21 mouse cellular contexts compared by ENCODE assay signal in the genomic region with DNA sequence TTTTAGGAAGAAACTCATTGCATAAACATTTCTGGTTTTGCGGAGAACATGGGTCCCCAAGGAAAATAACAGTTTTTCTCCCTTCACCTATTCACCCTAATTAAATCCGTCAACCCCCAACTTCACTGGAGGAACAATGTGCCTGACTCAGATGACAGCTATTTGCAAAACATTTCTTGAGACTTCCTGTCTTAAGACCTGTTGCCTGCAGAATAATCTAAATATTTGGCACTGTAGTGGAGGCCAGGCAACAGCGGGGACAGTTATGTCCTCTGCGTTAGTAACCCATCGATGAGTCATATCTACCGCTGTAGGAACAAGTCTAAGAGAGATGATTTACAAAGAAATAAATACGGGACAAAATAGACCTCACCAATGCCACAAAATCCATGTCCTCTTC. TPM values are rescaled to one million over a fixed set of nuclear protein-coding genes. Genes with fewer than 3 reads are reported as not detected.
DNase-seq lines count a peak whose midpoint lies in the region; ATAC-seq and TF ChIP-seq lines count a peak whose summit lies in the region.
"Had no signal": no experiment of that assay in that cellular context is flagged by ENCODE, and none has a peak within 500 bp of the region (broad histone marks: within the 10 kb centered on the region; RNA-seq: fewer than 3 reads in every experiment).

No protein-coding gene starts in this region.

- no peak for TF ChIP-seq CTCF in embryonic fibroblast, embryonic 13.5 days (IDR thresholded peaks at IDR 0.05; ENCODE audit: borderline replicate concordance, insufficient read depth, low read length)

- no peaks in the 10 kb centered on the region for H3K27me3 ChIP-seq in intestine, embryonic 15.5 days (replicated peaks)
- no peaks in the 10 kb centered on the region for H3K27me3 ChIP-seq in intestine, embryonic 16.5 days (replicated peaks; ENCODE audit: control insufficient read depth, insufficient read depth, low read length)
- no peaks in the 10 kb centered on the region for H3K27me3 ChIP-seq in hindbrain, embryonic 11.5 days (ENCODE audit: control insufficient read depth, insufficient read depth, low read length)
- no peaks in the 10 kb centered on the region for H3K27me3 ChIP-seq in midbrain, embryonic 11.5 days (ENCODE audit: control insufficient read depth, insufficient read depth, low read length)
- H3K27me3 ChIP-seq: embryonic facial prominence, embryonic 13.5 days; forebrain, embryonic 15.5 days; heart, embryonic 15.5 days; midbrain, embryonic 12.5 days had no signal

- no peaks in the 10 kb centered on the region for H3K36me3 ChIP-seq in intestine, embryonic 15.5 days
- no peaks in the 10 kb centered on the region for H3K36me3 ChIP-seq in intestine, embryonic 16.5 days (ENCODE audit: control insufficient read depth, insufficient read depth, low read length)
- no peaks in the 10 kb centered on the region for H3K36me3 ChIP-seq in hindbrain, embryonic 11.5 days (ENCODE audit: control insufficient read depth, insufficient read depth, low read length)
- H3K36me3 ChIP-seq in midbrain, embryonic 11.5 days (ENCODE audit: control insufficient read depth, insufficient read depth, low read length) = no peaks in the 10 kb centered on the region
- H3K36me3 ChIP-seq: embryonic facial prominence, embryonic 13.5 days; forebrain, embryonic 15.5 days; heart, embryonic 15.5 days; hindbrain, embryonic 10.5 days; limb, embryonic 10.5 days; midbrain, embryonic 12.5 days had no signal

- no peak overlapping the region for H3K4me2 ChIP-seq in intestine, embryonic 15.5 days (replicated peaks)
- no peak overlapping the region for H3K4me2 ChIP-seq in intestine, embryonic 16.5 days (ENCODE audit: low read depth, low read length)
- no peak overlapping the region for H3K4me2 ChIP-seq in hindbrain, embryonic 11.5 days (replicated peaks; ENCODE audit: low read depth, low read length)
- H3K4me2 ChIP-seq in midbrain, embryonic 11.5 days = no peak overlapping the region
- H3K4me2 ChIP-seq: embryonic facial prominence, embryonic 13.5 days; forebrain, embryonic 15.5 days; heart, embryonic 15.5 days; liver, embryonic 11.5 days; midbrain, embryonic 12.5 days had no signal

- peak; percentile 12 to 45 for DNase-seq in lung, adult 18-20 months
- no peak for DNase-seq in lung, postnatal 10 days
- peak; percentile 85 for DNase-seq in 416B (ENCODE audit: low read depth)
- no peak for DNase-seq in hindbrain, embryonic 11.5 days (ENCODE audit: low spot score)
- no peak for DNase-seq in midbrain, embryonic 11.5 days (ENCODE audit: low spot score, missing footprints)
- DNase-seq: cerebellum, adult 9-10 months; gastrocnemius, postnatal 25 days; heart, adult 2 months; retina, postnatal 1 day had no signal

- WGBS in intestine, embryonic 15.5 days = 54% methylated on average over 7 of the region's 7 CpGs
- 48% methylated on average over 7 of the region's 7 CpGs for WGBS in intestine, embryonic 16.5 days
- 84% methylated on average over 7 of the region's 7 CpGs for WGBS in hindbrain, embryonic 11.5 days
- WGBS in midbrain, embryonic 11.5 days = 92% methylated on average over 7 of the region's 7 CpGs

- 0 out of 2 replicates have a peak, but pooled peaks have one; percentile 23 for ATAC-seq in intestine, embryonic 15.5 days
- ATAC-seq in intestine, embryonic 16.5 days = no peak
- no peak for ATAC-seq in hindbrain, embryonic 11.5 days (ENCODE audit: low FRiP score)
- no peak for ATAC-seq in midbrain, embryonic 11.5 days (ENCODE audit: low FRiP score)
- ATAC-seq: forebrain, embryonic 15.5 days had no signal

- TF ChIP-seq POLR2A in embryonic fibroblast, embryonic 13.5 days (IDR thresholded peaks at IDR 0.05; ENCODE audit: low read depth, low read length) = no peak

- H3K9me3 ChIP-seq in intestine, embryonic 15.5 days = no peaks in the 10 kb centered on the region
- no peaks in the 10 kb centered on the region for H3K9me3 ChIP-seq in intestine, embryonic 16.5 days (ENCODE audit: control insufficient read depth, low read length)
- H3K9me3 ChIP-seq in hindbrain, embryonic 11.5 days (ENCODE audit: control insufficient read depth, low read length) = no peaks in the 10 kb centered on the region
- H3K9me3 ChIP-seq in midbrain, embryonic 11.5 days (ENCODE audit: control insufficient read depth, low read length) = no peaks in the 10 kb centered on the region
- H3K9me3 ChIP-seq: embryonic facial prominence, embryonic 13.5 days; forebrain, embryonic 15.5 days; heart, embryonic 15.5 days; hindbrain, embryonic 10.5 days; limb, embryonic 10.5 days; midbrain, embryonic 12.5 days had no signal

- no peak overlapping the region for H3K4me3 ChIP-seq in intestine, embryonic 15.5 days (replicated peaks)
- H3K4me3 ChIP-seq in intestine, embryonic 16.5 days (ENCODE audit: low read length) = no peak overlapping the region
- H3K4me3 ChIP-seq in embryonic fibroblast, embryonic 13.5 days (ENCODE audit: insufficient read depth, low read length) = no peak overlapping the region
- no peak overlapping the region for H3K4me3 ChIP-seq in hindbrain, embryonic 11.5 days (ENCODE audit: low read depth, low read length)
- no peak overlapping the region for H3K4me3 ChIP-seq in midbrain, embryonic 11.5 days (ENCODE audit: low read depth, low read length)
- H3K4me3 ChIP-seq: embryonic facial prominence, embryonic 13.5 days; forebrain, embryonic 15.5 days; heart, adult 2 months; heart, embryonic 15.5 days; hindbrain, embryonic 10.5 days; left cerebral cortex, adult 2 months; limb, embryonic 10.5 days; midbrain, embryonic 12.5 days had no signal

- H3K4me1 ChIP-seq in intestine, embryonic 15.5 days (replicated peaks) = no peaks in the 10 kb centered on the region
- H3K4me1 ChIP-seq in intestine, embryonic 16.5 days (ENCODE audit: control insufficient read depth, insufficient read depth, low read length) = peaks cover 3% of the 10 kb centered on the region; the same call in 1 of the 2 replicates
- H3K4me1 ChIP-seq in embryonic fibroblast, embryonic 13.5 days (ENCODE audit: control insufficient read depth, insufficient read depth, low read length) = peaks cover 14% of the 10 kb centered on the region
- no peaks in the 10 kb centered on the region for H3K4me1 ChIP-seq in hindbrain, embryonic 11.5 days (replicated peaks; ENCODE audit: control insufficient read depth, insufficient read depth, low read length)
- H3K4me1 ChIP-seq in midbrain, embryonic 11.5 days (ENCODE audit: control insufficient read depth, insufficient read depth, low read length) = no peaks in the 10 kb centered on the region
- H3K4me1 ChIP-seq: embryonic facial prominence, embryonic 13.5 days; forebrain, embryonic 15.5 days; heart, embryonic 15.5 days; midbrain, embryonic 12.5 days had no signal

- no peak overlapping the region for H3K9ac ChIP-seq in intestine, embryonic 15.5 days
- no peak overlapping the region for H3K9ac ChIP-seq in intestine, embryonic 16.5 days (ENCODE audit: low read depth, low read length)
- no peak overlapping the region for H3K9ac ChIP-seq in hindbrain, embryonic 11.5 days (ENCODE audit: low read depth, low read length)
- H3K9ac ChIP-seq in midbrain, embryonic 11.5 days (ENCODE audit: low read length) = no peak overlapping the region
- H3K9ac ChIP-seq: embryonic facial prominence, embryonic 13.5 days; forebrain, embryonic 15.5 days; heart, embryonic 15.5 days; midbrain, embryonic 12.5 days had no signal

- no peak overlapping the region for H3K27ac ChIP-seq in intestine, embryonic 15.5 days
- no peak overlapping the region for H3K27ac ChIP-seq in intestine, embryonic 16.5 days (ENCODE audit: low read length)
- peak overlapping the region; percentile 95 for H3K27ac ChIP-seq in embryonic fibroblast, embryonic 13.5 days (ENCODE audit: insufficient read depth, low read length)
- H3K27ac ChIP-seq in hindbrain, embryonic 11.5 days (ENCODE audit: low read depth, low read length) = no peak overlapping the region
- H3K27ac ChIP-seq in midbrain, embryonic 11.5 days (ENCODE audit: low read depth, low read length) = no peak overlapping the region
- H3K27ac ChIP-seq: embryonic facial prominence, embryonic 13.5 days; forebrain, embryonic 15.5 days; heart, embryonic 15.5 days; hindbrain, embryonic 10.5 days; left cerebral cortex, adult 2 months; limb, embryonic 10.5 days; midbrain, embryonic 12.5 days; stomach, postnatal 0 days had no signal

RNA-seq across cellular contexts. Expression of a gene that starts 26.9 kb away (rescaled TPM):
- polyA plus RNA-seq in intestine, embryonic 15.5 days (2015; fragmentation: Nextera tagmentation; extraction: Ambion mirVana) = 37.1 and 42.7 TPM in 2 replicates
- 38.5 and 41.2 TPM in 2 replicates for polyA plus RNA-seq in intestine, embryonic 16.5 days (2015; fragmentation: Nextera tagmentation; extraction: Ambion mirVana)
- polyA plus RNA-seq in embryonic fibroblast, embryonic 13.5 days (2011; ENCODE audit: insufficient read length, low read depth, missing spikeins) = 41.8 and 60.3 TPM in 2 replicates
- polyA plus RNA-seq in hindbrain, embryonic 11.5 days (2014; fragmentation: Nextera tagmentation; extraction: Ambion mirVana) = 52.4 and 56.1 TPM in 2 replicates
- 57.5 and 60.4 TPM in 2 replicates for polyA plus RNA-seq in midbrain, embryonic 11.5 days (2014; fragmentation: Nextera tagmentation; extraction: Ambion mirVana)

Comparison
In these comparisons a context has a peak if more than half of its experiments do, and no peak if none do; other contexts are left out.
1. DNase-seq: peak in lung, adult 18-20 months (2 of 2) and 416B (single experiment); none in lung, postnatal 10 days (single experiment), hindbrain, embryonic 11.5 days (single experiment) and midbrain, embryonic 11.5 days (single experiment).